Mouse (Mus musculus) embryonic facial prominence, embryonic 11.5 days (tissue): ENCODE results near the gene Slc35c2. TPM values are rescaled to one million over a fixed set of nuclear protein-coding genes. Genes with fewer than 3 reads are reported as not detected.
A peak's percentile ranks its signal among the peaks of the same experiment; 100 is the strongest.

Experiments
- ATAC-seq: fragments of 200-750 bp; cut with Nextera tagmentation; replicated peaks from 2 replicates; pipeline ENCODE4 v1.8.0; 2017; ENCODE audit warnings: low read depth; ENCODE audit not compliant: insufficient number of reproducible peaks, low FRiP score, low TSS enrichment
- DNase-seq: peaks from one replicate; pipeline ENCODE4 v3.0.0-alpha.2; 2015; ENCODE audit warnings: low spot score
- H3K27ac ChIP-seq: fragments of 300-500 bp; sonication (generic); replicated peaks from 2 replicates; pipeline ENCODE4 v1.5.1; 2014; ENCODE audit warnings: mild to moderate bottlenecking, low read depth, low read length, control low read depth
- H3K27me3 ChIP-seq: fragments of 300-500 bp; sonication (generic); 2 replicates; pipeline ENCODE4 v1.6.1; 2014; ENCODE audit warnings: mild to moderate bottlenecking, low read length, moderate library complexity, mixed read lengths; ENCODE audit not compliant: control insufficient read depth, insufficient read depth
- H3K36me3 ChIP-seq: fragments of 300-500 bp; sonication (generic); replicated peaks from 2 replicates; pipeline ENCODE4 v1.6.1; 2014; ENCODE audit warnings: low read depth, mild to moderate bottlenecking, low read length, moderate library complexity, mixed read lengths; ENCODE audit not compliant: control insufficient read depth, insufficient read depth
- H3K4me1 ChIP-seq: fragments of 300-500 bp; sonication (generic); 2 replicates; pipeline ENCODE4 v1.6.1; 2014; ENCODE audit warnings: low read length, mixed read lengths; ENCODE audit not compliant: control insufficient read depth, insufficient read depth
- H3K4me2 ChIP-seq: fragments of 300-500 bp; sonication (generic); 2 replicates; pipeline ENCODE4 v1.6.1; 2014; ENCODE audit warnings: low read depth, mild to moderate bottlenecking, control low read depth, low read length, moderate library complexity
- H3K4me3 ChIP-seq: fragments of 300-500 bp; sonication (generic); 2 replicates; pipeline ENCODE4 v1.5.1; 2014; ENCODE audit warnings: low read depth, low read length, control low read depth
- H3K9ac ChIP-seq: fragments of 300-500 bp; sonication (generic); replicated peaks from 2 replicates; pipeline ENCODE4 v1.6.1; 2014; ENCODE audit warnings: mild to moderate bottlenecking, control low read depth, low read length
- H3K9me3 ChIP-seq: fragments of 300-500 bp; sonication (generic); replicated peaks from 2 replicates; pipeline ENCODE4 v1.6.1; 2016; ENCODE audit warnings: mild to moderate bottlenecking, low read length, inconsistent platforms, mixed read lengths; ENCODE audit not compliant: control insufficient read depth
- WGBS: fragments of 180-500 bp; shearing (Covaris S2); extraction: QIAGEN DNeasy Blood & Tissue Kit; methylation state at CpG from one replicate; pipeline ENCODE4 v1.1.7; 2014; 5-methylcytosine and 5-hydroxymethylcytosine counted together
- polyA plus RNA-seq: library from polyadenylated mRNA; unstranded; fragments of >200 nt; fragmentation: Nextera tagmentation; extraction: Ambion mirVana; gene quantifications from 2 replicates; pipeline ENCODE4 v1.2.1, GENCODE M21; 2014

The Slc35c2 gene
- polyA plus RNA-seq, 1 experiment from 2014 or later: 38.6 TPM

DNA sequence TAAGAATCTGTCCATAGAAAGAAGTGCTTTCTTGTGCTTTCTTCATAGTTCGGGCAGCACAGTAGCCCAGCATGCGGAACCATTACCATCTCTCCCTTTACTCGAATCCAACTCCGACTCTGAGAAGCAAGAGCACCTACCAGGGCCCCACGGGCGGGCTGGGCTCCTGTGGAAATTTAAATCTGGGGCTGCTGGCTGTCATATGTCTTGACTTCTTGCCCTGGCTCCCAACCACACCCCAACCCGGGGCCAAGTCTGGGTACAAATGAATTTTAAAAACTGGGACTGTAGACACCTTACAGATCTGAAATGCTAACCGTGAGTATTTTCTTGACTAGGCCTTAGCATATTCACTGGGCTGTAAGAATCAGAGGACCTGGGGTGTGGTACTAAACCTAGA is 34.4 kb downstream of the Slc35c2 start:
- no peaks in the 10 kb centered on the region for H3K4me1 ChIP-seq
- H3K9me3 ChIP-seq: no peaks in the 10 kb centered on the region
- H3K36me3 ChIP-seq: no peaks in the 10 kb centered on the region
- ATAC-seq (no peak), DNase-seq (no peak)
- no peak overlapping the region for H3K9ac ChIP-seq
- no peak overlapping the region for H3K4me2 ChIP-seq
- H3K27me3 ChIP-seq: peaks cover 20% of the 10 kb centered on the region
- no peak overlapping the region for H3K4me3 ChIP-seq
- no peak overlapping the region for H3K27ac ChIP-seq
- WGBS: 74% methylated on average over 8 of the region's 8 CpGs

GRCm38 (mm10) chr2:165252801-165253200 is 34.9 kb downstream of the Slc35c2 start:
- Histone ChIP-seq H3K4me1 (no peaks in the 10 kb centered on the region), H3K27me3 (peaks cover 20% of the 10 kb centered on the region)
- no peak for DNase-seq

DNA sequence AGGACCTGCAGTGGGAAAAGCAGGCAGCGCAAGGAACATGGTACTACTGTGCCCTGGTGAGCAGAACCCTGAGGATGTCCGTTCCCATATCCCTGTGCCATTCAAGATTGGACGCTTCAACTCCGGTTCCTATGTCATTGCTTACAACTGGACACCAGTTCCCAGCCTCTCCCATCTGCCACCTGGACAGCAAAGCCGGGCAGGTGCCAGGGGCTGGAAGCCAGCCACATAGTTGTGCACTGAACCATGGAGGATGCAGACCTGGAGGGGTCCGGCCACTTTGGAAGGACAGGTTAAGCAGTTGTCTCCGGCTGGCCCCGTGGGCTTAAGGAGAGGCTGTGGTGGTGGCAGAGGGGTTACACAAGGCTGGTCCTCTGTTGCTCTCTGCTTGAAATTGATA is 35.3 kb downstream of the Slc35c2 start:
- H3K4me3 ChIP-seq: no peak overlapping the region
- H3K9me3 ChIP-seq: no peaks in the 10 kb centered on the region
- no peak overlapping the region for H3K4me2 ChIP-seq
- DNase-seq (no peak), ATAC-seq (no peak)
- H3K36me3 ChIP-seq: no peaks in the 10 kb centered on the region
- WGBS: 74% methylated on average over 8 of the region's 8 CpGs
- no peak overlapping the region for H3K9ac ChIP-seq
- peaks cover 20% of the 10 kb centered on the region for H3K27me3 ChIP-seq
- no peak overlapping the region for H3K27ac ChIP-seq
- H3K4me1 ChIP-seq: no peaks in the 10 kb centered on the region

More at GRCm38 (mm10) chr2:165252801-165253200, 34.9 kb downstream of the Slc35c2 start:
- H3K9ac ChIP-seq: no peak overlapping the region
- no peaks in the 10 kb centered on the region for H3K9me3 ChIP-seq
- ATAC-seq: no peak
- H3K4me3 ChIP-seq: no peak overlapping the region
- no peaks in the 10 kb centered on the region for H3K36me3 ChIP-seq
- 51% methylated on average over 9 of the region's 9 CpGs for WGBS
- no peak overlapping the region for H3K27ac ChIP-seq
- H3K4me2 ChIP-seq: no peak overlapping the region

GRCm38 (mm10) chr2:165250903-165251302 is 36.8 kb downstream of the Slc35c2 start:
- H3K9me3 ChIP-seq: no peaks in the 10 kb centered on the region
- no peaks in the 10 kb centered on the region for H3K36me3 ChIP-seq
- H3K27me3 ChIP-seq: peaks cover 24% of the 10 kb centered on the region
- 53% methylated on average over 1 of the region's 1 CpGs for WGBS
- H3K4me2 ChIP-seq: no peak overlapping the region
- H3K4me1 ChIP-seq: no peaks in the 10 kb centered on the region
- ATAC-seq (no peak), DNase-seq (no peak)
- no peak overlapping the region for H3K9ac ChIP-seq
- H3K27ac ChIP-seq: no peak overlapping the region
- H3K4me3 ChIP-seq: no peak overlapping the region

DNA sequence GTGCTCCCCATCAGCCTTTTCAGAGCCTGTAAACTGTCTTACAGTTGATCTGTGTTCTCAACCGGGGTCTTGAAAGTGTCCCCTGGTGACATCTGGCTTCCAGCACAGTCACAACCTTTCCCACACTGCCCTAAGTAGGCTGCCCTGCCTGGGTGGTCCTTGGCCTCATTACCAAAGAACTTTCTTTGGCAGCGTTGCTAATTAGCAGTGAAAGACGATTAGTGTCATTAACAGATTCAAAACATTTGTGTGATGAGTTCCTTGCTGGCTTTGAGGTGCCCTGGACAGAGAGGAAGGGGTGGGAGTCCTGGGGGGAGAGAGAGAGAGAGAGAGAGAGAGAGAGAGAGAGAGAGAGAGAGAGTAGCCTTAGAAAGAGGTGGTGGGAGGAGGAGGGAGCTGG is 38.7 kb downstream of the Slc35c2 start:
- Histone ChIP-seq H3K4me2 (no peak overlapping the region), H3K9me3 (no peaks in the 10 kb centered on the region), H3K27me3 (peaks cover 22% of the 10 kb centered on the region), H3K36me3 (no peaks in the 10 kb centered on the region), H3K9ac (no peak overlapping the region), H3K4me1 (no peaks in the 10 kb centered on the region), H3K27ac (no peak overlapping the region), H3K4me3 (no peak overlapping the region)
- DNase-seq: peak; percentile 21
- no peak for ATAC-seq
- WGBS: 11% methylated on average over 3 of the region's 3 CpGs

GRCm38 (mm10) chr2:165246349-165246748 is 41.3 kb downstream of the Slc35c2 start:
- H3K9me3 ChIP-seq: no peaks in the 10 kb centered on the region
- H3K4me2 ChIP-seq: no peak overlapping the region
- WGBS: 7% methylated on average over 11 of the region's 11 CpGs
- H3K27ac ChIP-seq: no peak overlapping the region
- no peaks in the 10 kb centered on the region for H3K4me1 ChIP-seq
- H3K4me3 ChIP-seq: no peak overlapping the region
- DNase-seq (no peak), ATAC-seq (no peak)
- no peaks in the 10 kb centered on the region for H3K36me3 ChIP-seq
- H3K9ac ChIP-seq: no peak overlapping the region
- peaks cover 40% of the 10 kb centered on the region for H3K27me3 ChIP-seq

DNA sequence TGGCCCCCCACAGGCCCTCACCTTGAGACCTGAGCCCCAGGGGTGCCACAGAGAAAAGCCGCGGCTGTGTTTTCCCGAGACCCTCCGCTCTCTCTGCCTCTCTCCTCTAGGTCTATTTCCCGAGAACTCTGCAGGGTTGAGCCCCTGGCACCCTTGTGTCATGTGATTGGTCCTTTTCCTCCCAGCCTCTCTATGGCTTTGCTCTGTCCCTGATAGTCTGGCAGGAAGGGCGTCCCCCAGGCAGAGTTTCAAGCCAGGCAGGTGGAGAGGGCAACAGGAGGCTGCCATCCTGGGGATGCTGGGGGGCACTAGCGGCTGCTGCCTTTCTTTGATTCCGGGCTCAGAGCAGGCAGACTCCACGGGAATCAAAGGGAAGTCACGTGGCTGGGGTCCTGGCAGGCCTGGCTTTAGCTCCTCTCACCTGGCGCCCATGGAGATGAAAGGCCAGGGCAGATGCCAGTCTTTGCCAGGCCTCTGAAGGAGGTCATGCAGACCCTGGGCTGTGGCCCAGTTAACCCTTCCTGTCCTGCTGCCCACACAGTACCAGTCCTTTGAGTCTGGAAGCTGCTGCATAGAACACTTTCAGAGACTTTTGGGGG is 44.4 kb downstream of the Slc35c2 start:
- Histone ChIP-seq H3K36me3 (no peaks in the 10 kb centered on the region), H3K4me3 (no peak overlapping the region), H3K4me2 (no peak overlapping the region), H3K4me1 (no peaks in the 10 kb centered on the region), H3K9me3 (no peaks in the 10 kb centered on the region), H3K27me3 (peaks cover 66% of the 10 kb centered on the region), H3K27ac (no peak overlapping the region), H3K9ac (no peak overlapping the region)
- DNase-seq (no peak), ATAC-seq (no peak)
- WGBS: 6% methylated on average over 11 of the region's 11 CpGs

- no peaks in the 10 kb centered on the region for H3K9me3 ChIP-seq
- H3K4me3 ChIP-seq: no peak overlapping the region
- H3K27ac ChIP-seq: no peak overlapping the region
- no peaks in the 10 kb centered on the region for H3K4me1 ChIP-seq
- H3K9ac ChIP-seq: no peak overlapping the region
- no peak overlapping the region for H3K4me2 ChIP-seq
- H3K27me3 ChIP-seq: peaks cover 71% of the 10 kb centered on the region
- ATAC-seq (no peak), DNase-seq (no peak)
- WGBS: under 1% methylated on average over 13 of the region's 13 CpGs
- no peaks in the 10 kb centered on the region for H3K36me3 ChIP-seq
Observed at GRCm38 (mm10) chr2:165242575-165242974, 45.1 kb downstream of the Slc35c2 start.
